Mouse (Mus musculus) cerebellum, adult 2 months (tissue): ENCODE results near the gene Npy.

Experiments
- CTCF ChIP-seq: fragments of 200-500 bp; IDR thresholded peaks from 2 replicates; pipeline ENCODE4 v1.5.1; 2011; ENCODE audit warnings: low read depth, mild to moderate bottlenecking, control low read depth, low read length, moderate library complexity, borderline replicate concordance; ENCODE audit not compliant: insufficient read depth
- POLR2A ChIP-seq: fragments of 200-500 bp; IDR thresholded peaks from 2 replicates; pipeline ENCODE4 v1.6.1; 2011; ENCODE audit warnings: low read length, control low read depth, borderline replicate concordance; ENCODE audit not compliant: insufficient read depth

- TF ChIP-seq CTCF (no peak), POLR2A (no peak)
These were observed 9.1 kb downstream of the Npy start for GRCm38 (mm10) chr6:49831579-49831978.
